Mouse (Mus musculus) forebrain, embryonic 12.5 days (tissue): ENCODE measurements around the gene Xpr1. TPM values are rescaled to one million over a fixed set of nuclear protein-coding genes. Genes with fewer than 3 reads are reported as not detected.
A peak's percentile ranks its signal among the peaks of the same experiment; 100 is the strongest.

Experiments used
- ATAC-seq: fragments of 200-750 bp; cut with Nextera tagmentation; 2 replicates; pipeline ENCODE4 v1.8.0; 2017; ENCODE audit warnings: moderate TSS enrichment; ENCODE audit not compliant: low FRiP score
- H3K27ac ChIP-seq: fragments of 300-500 bp; sonication (generic); 2 replicates; pipeline ENCODE4 v1.5.1; 2016; ENCODE audit warnings: mild to moderate bottlenecking
- H3K27me3 ChIP-seq: fragments of 300-500 bp; sonication (generic); 2 replicates; pipeline ENCODE4 v1.6.1; 2016; ENCODE audit warnings: mild to moderate bottlenecking
- H3K36me3 ChIP-seq: fragments of 300-500 bp; sonication (generic); replicated peaks from 2 replicates; pipeline ENCODE4 v1.6.1; 2016; ENCODE audit warnings: mild to moderate bottlenecking
- H3K4me1 ChIP-seq: fragments of 300-500 bp; sonication (generic); 2 replicates; pipeline ENCODE4 v1.6.1; 2016
- H3K4me2 ChIP-seq: fragments of 300-500 bp; sonication (generic); 2 replicates; pipeline ENCODE4 v1.6.1; 2016; ENCODE audit warnings: mild to moderate bottlenecking, moderate library complexity
- H3K4me3 ChIP-seq: fragments of 300-500 bp; sonication (generic); replicated peaks from 2 replicates; pipeline ENCODE4 v1.5.1; 2016; ENCODE audit warnings: mild to moderate bottlenecking
- H3K9ac ChIP-seq: fragments of 300-500 bp; sonication (generic); 2 replicates; pipeline ENCODE4 v1.6.1; 2016; ENCODE audit warnings: mild to moderate bottlenecking
- H3K9me3 ChIP-seq: fragments of 300-500 bp; sonication (generic); 2 replicates; pipeline ENCODE4 v1.6.1; 2016
- WGBS: fragments of 180-500 bp; shearing (Covaris S2); methylation state at CpG from one replicate; pipeline ENCODE4 v1.1.7; 2016; 5-methylcytosine and 5-hydroxymethylcytosine counted together
- polyA plus RNA-seq: library from polyadenylated mRNA; unstranded; fragments of >200 nt; fragmentation: Nextera tagmentation; extraction: Ambion mirVana; gene quantifications from 2 replicates; pipeline ENCODE4 v1.2.1, GENCODE M21; 2016

Gene Xpr1
- polyA plus RNA-seq, 1 experiment from 2014 or later, result 32.7 TPM

DNA sequence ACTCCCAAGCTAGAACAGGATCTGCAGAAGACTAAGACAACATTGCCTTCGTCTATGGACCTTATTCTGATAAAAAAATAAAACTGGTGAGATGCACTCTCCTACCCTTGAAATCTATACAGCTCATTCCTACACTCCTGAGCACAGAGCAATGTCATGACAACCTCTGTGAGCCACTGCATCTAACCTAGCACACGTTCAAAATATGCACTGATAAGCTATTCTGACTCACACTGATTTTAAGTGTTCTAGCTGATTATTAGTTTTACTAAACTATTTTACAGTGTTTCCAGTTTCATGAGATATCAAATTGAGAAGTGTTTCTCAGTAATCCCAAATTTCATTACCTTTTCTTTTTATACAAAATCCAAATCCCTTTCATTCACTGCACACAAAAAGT, 23.2 kb downstream of the Xpr1 start:
- ATAC-seq, result no peak
- H3K27me3 ChIP-seq, result no peaks in the 10 kb centered on the region
- H3K4me2 ChIP-seq, result no peak overlapping the region
- no peak overlapping the region for H3K27ac ChIP-seq
- peaks cover 15% of the 10 kb centered on the region for H3K4me1 ChIP-seq
- no peaks in the 10 kb centered on the region for H3K36me3 ChIP-seq
- no peak overlapping the region for H3K9ac ChIP-seq
- H3K4me3 ChIP-seq, result no peak overlapping the region
- 80% methylated on average over 2 of the region's 2 CpGs for WGBS
- no peaks in the 10 kb centered on the region for H3K9me3 ChIP-seq

GRCm38 (mm10) chr1:155392825-155393224, 24.4 kb downstream of the Xpr1 start:
- 96% methylated on average over 7 of the region's 7 CpGs for WGBS
- H3K4me1 ChIP-seq, result peaks cover 18% of the 10 kb centered on the region
- no peaks in the 10 kb centered on the region for H3K36me3 ChIP-seq
- no peak overlapping the region for H3K4me2 ChIP-seq
- H3K9ac ChIP-seq, result no peak overlapping the region
- no peak overlapping the region for H3K27ac ChIP-seq
- no peaks in the 10 kb centered on the region for H3K27me3 ChIP-seq
- no peaks in the 10 kb centered on the region for H3K9me3 ChIP-seq
- H3K4me3 ChIP-seq, result no peak overlapping the region
- no peak for ATAC-seq

DNA sequence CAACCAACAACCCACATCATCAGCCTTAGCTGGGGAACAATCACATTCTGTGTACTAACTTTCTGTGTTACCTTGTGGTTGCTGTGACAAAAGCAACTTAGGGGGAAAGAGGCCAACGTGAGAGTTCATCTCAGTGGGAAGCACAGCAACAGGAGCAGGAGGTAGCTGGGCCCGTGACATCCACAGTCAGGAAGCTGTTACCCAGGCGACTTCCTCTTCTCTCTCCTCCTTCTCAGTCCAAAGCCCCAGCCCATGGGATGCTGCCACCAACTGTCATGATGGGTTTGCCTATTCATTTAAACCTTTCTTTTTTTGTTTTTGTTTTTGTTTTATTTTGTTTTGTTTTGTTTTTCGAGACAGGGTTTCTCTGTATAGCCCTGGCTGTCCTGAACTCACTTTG, 25.7 kb downstream of the Xpr1 start:
- H3K9me3 ChIP-seq, result no peaks in the 10 kb centered on the region
- H3K9ac ChIP-seq, result no peak overlapping the region
- WGBS, result 46% methylated on average over 4 of the region's 4 CpGs
- no peak for ATAC-seq
- no peak overlapping the region for H3K4me2 ChIP-seq
- no peaks in the 10 kb centered on the region for H3K27me3 ChIP-seq
- H3K4me1 ChIP-seq, result peaks cover 18% of the 10 kb centered on the region
- H3K4me3 ChIP-seq, result no peak overlapping the region
- no peak overlapping the region for H3K27ac ChIP-seq
- no peaks in the 10 kb centered on the region for H3K36me3 ChIP-seq

DNA sequence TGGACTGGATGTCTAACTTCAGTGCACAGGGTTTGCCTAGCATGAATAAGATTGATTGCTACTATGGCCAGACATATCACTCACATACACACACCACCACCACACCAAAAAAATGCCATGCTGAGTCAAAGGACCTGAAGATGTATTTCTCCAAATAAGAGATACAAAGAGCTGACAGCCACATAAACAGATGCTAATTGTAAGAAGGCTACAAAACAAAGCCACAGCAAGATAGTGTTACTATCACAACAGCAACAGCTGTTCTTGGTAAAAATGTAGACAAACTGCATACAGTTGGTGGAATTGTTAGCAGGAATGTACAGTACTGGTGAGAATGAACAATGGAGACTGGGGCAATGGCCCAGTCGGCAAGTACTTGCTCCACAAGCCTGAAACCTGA, 28.8 kb downstream of the Xpr1 start:
- no peak overlapping the region for H3K4me2 ChIP-seq
- no peaks in the 10 kb centered on the region for H3K9me3 ChIP-seq
- no peaks in the 10 kb centered on the region for H3K27me3 ChIP-seq
- ATAC-seq, result no peak
- H3K27ac ChIP-seq, result 0 out of 2 replicates have a peak overlapping the region, but pooled peaks have one; percentile 13
- 68% methylated on average over 1 of the region's 1 CpGs for WGBS
- no peak overlapping the region for H3K4me3 ChIP-seq
- H3K36me3 ChIP-seq, result 0 out of 2 replicates have a peak, but pooled peaks cover 4% of the 10 kb centered on the region
- no peak overlapping the region for H3K9ac ChIP-seq
- H3K4me1 ChIP-seq, result peaks cover 18% of the 10 kb centered on the region

DNA sequence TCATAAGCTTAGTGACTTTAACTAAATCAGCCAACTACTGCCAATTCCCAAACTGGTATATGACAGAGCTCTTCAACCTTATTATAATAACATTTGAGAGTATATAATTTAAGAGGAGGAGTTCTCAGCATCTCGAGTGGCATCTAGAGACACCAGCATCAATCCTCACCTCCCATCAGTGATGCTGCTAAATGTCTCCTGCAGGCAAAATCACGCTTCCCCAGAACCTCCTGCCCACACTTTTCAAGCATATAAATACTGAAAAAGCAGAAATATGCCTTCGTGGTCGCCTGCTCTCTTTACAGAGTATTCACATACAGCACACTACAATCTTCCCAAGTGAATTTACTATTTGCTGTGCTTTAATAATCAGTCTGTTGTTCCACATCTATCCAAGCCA, 30.7 kb downstream of the Xpr1 start:
- ATAC-seq, result no peak
- no peak overlapping the region for H3K9ac ChIP-seq
- H3K4me1 ChIP-seq, result peaks cover 19% of the 10 kb centered on the region
- no peaks in the 10 kb centered on the region for H3K27me3 ChIP-seq
- 87% methylated on average over 4 of the region's 4 CpGs for WGBS
- no peak overlapping the region for H3K4me3 ChIP-seq
- H3K27ac ChIP-seq, result no peak overlapping the region
- no peaks in the 10 kb centered on the region for H3K9me3 ChIP-seq
- 0 out of 2 replicates have a peak, but pooled peaks cover 4% of the 10 kb centered on the region for H3K36me3 ChIP-seq
- no peak overlapping the region for H3K4me2 ChIP-seq

DNA sequence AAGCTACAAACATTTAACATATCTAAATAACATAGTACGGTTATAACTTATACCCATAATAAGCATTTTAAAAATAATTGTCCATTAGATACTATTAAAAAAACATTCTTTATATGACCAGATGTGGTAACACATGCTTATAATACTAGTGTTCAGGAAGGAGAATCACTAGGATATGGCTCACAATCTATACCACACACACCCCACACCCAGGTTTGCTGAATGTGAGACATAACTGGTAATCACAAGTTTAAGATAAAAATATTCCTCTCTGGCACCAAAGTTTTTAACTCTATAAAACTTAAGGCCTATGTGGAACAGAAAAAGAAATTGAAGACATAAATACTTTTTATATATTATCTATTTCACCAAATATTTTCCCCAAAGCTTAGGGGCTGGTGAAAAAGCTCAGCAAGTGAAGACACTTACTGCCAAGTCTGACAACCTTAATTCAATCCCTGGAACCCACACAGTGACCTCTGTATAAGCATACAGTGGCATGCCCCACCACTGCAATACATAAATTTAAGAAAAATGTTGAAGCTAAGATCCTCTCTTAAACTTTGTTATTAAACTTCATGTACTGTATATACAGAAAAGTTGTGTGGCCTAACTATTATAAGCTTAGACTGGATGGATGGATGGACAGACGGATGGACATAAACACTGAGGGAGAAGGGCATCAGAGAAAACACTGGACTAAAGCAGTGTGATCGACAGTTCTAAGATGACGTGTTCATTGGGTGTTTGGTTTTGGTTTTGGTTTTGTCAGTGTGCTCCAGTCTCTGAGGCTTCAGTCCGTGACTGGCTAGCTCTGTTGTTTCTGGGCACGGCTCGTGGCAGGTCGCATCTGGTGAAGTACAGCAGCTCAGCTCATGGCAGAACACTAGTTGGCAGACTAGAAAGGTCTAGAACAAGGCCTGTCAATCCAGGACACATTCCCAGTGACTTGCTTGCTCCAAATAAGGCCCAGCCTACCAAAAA, 33.6 kb downstream of the Xpr1 start:
- no peak for ATAC-seq
- H3K36me3 ChIP-seq, result 0 out of 2 replicates have a peak, but pooled peaks cover 4% of the 10 kb centered on the region
- H3K4me1 ChIP-seq, result 0 out of 2 replicates have a peak, but pooled peaks cover 6% of the 10 kb centered on the region
- H3K27ac ChIP-seq, result no peak overlapping the region
- H3K27me3 ChIP-seq, result no peaks in the 10 kb centered on the region
- no peak overlapping the region for H3K4me3 ChIP-seq
- no peaks in the 10 kb centered on the region for H3K9me3 ChIP-seq
- no peak overlapping the region for H3K4me2 ChIP-seq
- 96% methylated on average over 8 of the region's 8 CpGs for WGBS
- no peak overlapping the region for H3K9ac ChIP-seq

- no peaks in the 10 kb centered on the region for H3K27me3 ChIP-seq
- no peak for ATAC-seq
- WGBS, result 25% methylated on average over 1 of the region's 1 CpGs
These were observed 35.3 kb downstream of the Xpr1 start for GRCm38 (mm10) chr1:155381931-155382330.

DNA sequence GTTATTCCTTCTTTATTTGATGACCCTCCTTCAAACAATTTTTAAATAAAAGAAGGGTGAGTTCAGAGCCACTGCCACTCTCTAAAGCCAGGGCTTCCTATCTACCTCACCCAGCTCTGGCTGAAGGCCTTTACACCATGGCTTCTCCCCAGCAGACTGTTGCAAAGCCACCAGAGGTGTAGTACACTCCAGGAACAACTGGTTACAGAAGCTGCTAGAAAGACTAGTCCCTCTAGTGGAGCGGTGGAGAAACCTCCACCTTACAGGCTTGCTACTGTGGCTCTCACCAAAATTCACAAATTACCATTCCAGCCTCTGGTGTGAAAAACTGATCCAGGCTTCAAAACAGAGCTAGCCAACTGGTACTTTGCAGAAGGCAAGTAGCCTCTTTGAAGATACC, 37.9 kb downstream of the Xpr1 start:
- WGBS, result 96% methylated on average over 1 of the region's 1 CpGs
- 0 out of 2 replicates have a peak, but pooled peaks cover 2% of the 10 kb centered on the region for H3K4me1 ChIP-seq
- H3K4me2 ChIP-seq, result no peak overlapping the region
- no peak overlapping the region for H3K4me3 ChIP-seq
- H3K27me3 ChIP-seq, result no peaks in the 10 kb centered on the region
- no peak overlapping the region for H3K9ac ChIP-seq
- H3K9me3 ChIP-seq, result no peaks in the 10 kb centered on the region
- no peak for ATAC-seq
- 0 out of 2 replicates have a peak, but pooled peaks cover 4% of the 10 kb centered on the region for H3K36me3 ChIP-seq
- no peak overlapping the region for H3K27ac ChIP-seq

More at GRCm38 (mm10) chr1:155381931-155382330, 35.3 kb downstream of the Xpr1 start:
- Histone ChIP-seq H3K4me1 (0 out of 2 replicates have a peak, but pooled peaks cover 2% of the 10 kb centered on the region), H3K4me3 (no peak overlapping the region), H3K9me3 (no peaks in the 10 kb centered on the region), H3K36me3 (0 out of 2 replicates have a peak, but pooled peaks cover 4% of the 10 kb centered on the region), H3K27ac (no peak overlapping the region), H3K4me2 (no peak overlapping the region), H3K9ac (no peak overlapping the region)

DNA sequence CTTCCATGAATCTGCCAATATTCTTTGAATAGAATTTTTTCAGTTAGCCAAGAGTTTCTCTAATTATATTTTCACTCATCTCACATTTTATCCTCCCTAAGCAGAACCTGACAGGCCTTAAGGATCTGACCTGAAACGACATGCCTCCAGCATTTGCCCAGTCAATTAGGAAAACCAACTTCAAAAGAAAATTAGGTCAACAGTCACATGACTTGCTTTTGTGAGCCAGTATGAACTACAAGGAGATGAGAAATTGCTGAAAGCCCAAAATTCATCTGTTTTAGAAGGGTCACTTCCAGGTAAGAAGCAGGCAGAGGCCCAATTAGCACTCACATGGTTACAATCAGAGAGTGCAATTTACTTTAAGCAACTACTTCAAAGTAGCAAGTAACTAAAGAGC, 44.4 kb downstream of the Xpr1 start:
- H3K27me3 ChIP-seq, result no peaks in the 10 kb centered on the region
- no peak overlapping the region for H3K27ac ChIP-seq
- H3K9ac ChIP-seq, result no peak overlapping the region
- WGBS, result 50% methylated on average over 1 of the region's 1 CpGs
- H3K4me2 ChIP-seq, result no peak overlapping the region
- H3K9me3 ChIP-seq, result no peaks in the 10 kb centered on the region
- peaks cover 14% of the 10 kb centered on the region for H3K4me1 ChIP-seq
- H3K4me3 ChIP-seq, result no peak overlapping the region
- no peak for ATAC-seq
- H3K36me3 ChIP-seq, result no peaks in the 10 kb centered on the region

- 0 out of 2 replicates have a peak overlapping the region, but pooled peaks have one; percentile 8 for H3K27ac ChIP-seq
- no peak overlapping the region for H3K9ac ChIP-seq
- no peak for ATAC-seq
- 70% methylated on average over 2 of the region's 2 CpGs for WGBS
- H3K4me1 ChIP-seq, result peaks cover 28% of the 10 kb centered on the region
- H3K9me3 ChIP-seq, result no peaks in the 10 kb centered on the region
- H3K36me3 ChIP-seq, result no peaks in the 10 kb centered on the region
- H3K4me2 ChIP-seq, result no peak overlapping the region
- H3K4me3 ChIP-seq, result no peak overlapping the region
- no peaks in the 10 kb centered on the region for H3K27me3 ChIP-seq
These were observed 47.0 kb downstream of the Xpr1 start for GRCm38 (mm10) chr1:155370075-155370658.

DNA sequence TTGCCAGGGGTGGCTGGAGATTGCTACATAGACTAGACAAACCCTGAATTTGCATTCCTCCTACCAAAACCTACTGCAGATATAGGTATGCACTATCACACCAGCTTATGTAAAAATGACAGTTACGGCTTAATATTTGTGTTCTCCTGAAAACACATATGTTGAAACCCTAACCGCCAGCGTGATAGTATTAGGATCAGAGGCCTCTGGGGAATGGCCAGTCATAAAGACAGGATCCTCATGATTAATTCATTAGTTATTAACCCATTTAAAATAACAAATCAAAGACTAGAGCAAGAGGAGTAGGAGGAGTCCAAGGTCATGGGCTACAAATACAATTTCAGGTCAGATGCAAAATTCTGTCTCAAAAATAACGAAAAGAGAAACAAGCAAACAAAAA, 50.8 kb downstream of the Xpr1 start:
- Histone ChIP-seq H3K27me3 (no peaks in the 10 kb centered on the region), H3K27ac (no peak overlapping the region), H3K4me3 (no peak overlapping the region), H3K9me3 (no peaks in the 10 kb centered on the region), H3K9ac (no peak overlapping the region), H3K4me1 (peaks cover 28% of the 10 kb centered on the region), H3K4me2 (no peak overlapping the region), H3K36me3 (no peaks in the 10 kb centered on the region)
- 61% methylated on average over 4 of the region's 4 CpGs for WGBS
- ATAC-seq, result no peak

GRCm38 (mm10) chr1:155361502-155362126, 55.6 kb downstream of the Xpr1 start:
- no peaks in the 10 kb centered on the region for H3K27me3 ChIP-seq
- H3K4me1 ChIP-seq, result peaks cover 11% of the 10 kb centered on the region
- 94% methylated on average over 4 of the region's 4 CpGs for WGBS
- H3K9ac ChIP-seq, result no peak overlapping the region
- no peak overlapping the region for H3K4me2 ChIP-seq
- H3K4me3 ChIP-seq, result no peak overlapping the region
- H3K36me3 ChIP-seq, result no peaks in the 10 kb centered on the region
- no peak overlapping the region for H3K27ac ChIP-seq
- H3K9me3 ChIP-seq, result no peaks in the 10 kb centered on the region
- ATAC-seq, result no peak
